Mouse (Mus musculus) ES-E14 (cell line): Measurements from ENCODE around the gene Ect2l.

Experiments used
- CHD2 ChIP-seq: IDR thresholded peaks from 2 replicates; pipeline ENCODE4 v1.6.1; 2014; ENCODE audit warnings: mild to moderate bottlenecking, low read depth, low read length, inconsistent platforms
- HCFC1 ChIP-seq: IDR thresholded peaks from 2 replicates; pipeline ENCODE4 v1.6.1; 2012; ENCODE audit warnings: low read length, inconsistent platforms, borderline replicate concordance; ENCODE audit not compliant: insufficient read depth
- ZC3H11A ChIP-seq: IDR thresholded peaks from 2 replicates; pipeline ENCODE4 v1.6.1; 2012; ENCODE audit warnings: low read depth, mild to moderate bottlenecking, inconsistent platforms, low read length, borderline replicate concordance
- ZNF384 ChIP-seq: IDR thresholded peaks from 2 replicates; pipeline ENCODE4 v1.6.1; 2012; ENCODE audit warnings: low read depth, low read length, inconsistent platforms

- TF ChIP-seq CHD2 (no peak), ZNF384 (no peak), HCFC1 (no peak), ZC3H11A (no peak)
These were observed 103.2 kb downstream of the Ect2l start for GRCm38 (mm10) chr10:18107471-18107870.
